Mouse (Mus musculus) liver, postnatal 0 days (tissue): Measurements from ENCODE around the gene Slc39a5. TPM values are rescaled to one million over a fixed set of nuclear protein-coding genes. Genes with fewer than 3 reads are reported as not detected.
A peak's percentile ranks its signal among the peaks of the same experiment; 100 is the strongest.

Experiments
- ATAC-seq: fragments of 200-750 bp; cut with Nextera tagmentation; 2 replicates; pipeline ENCODE4 v1.8.0; 2017; ENCODE audit warnings: mild to moderate bottlenecking, moderate library complexity
- DNase-seq: peaks from one replicate; pipeline ENCODE4 v3.0.0-alpha.2; 2016
- H3K27ac ChIP-seq: fragments of 300-500 bp; sonication (generic); 2 replicates; pipeline ENCODE4 v1.5.1; 2014; ENCODE audit warnings: antibody characterized with exemption, moderate library complexity, mild to moderate bottlenecking, low read depth
- H3K27me3 ChIP-seq: fragments of 300-500 bp; sonication (generic); 2 replicates; pipeline ENCODE4 v1.6.1; 2014; ENCODE audit warnings: low read length, control low read depth, mixed read lengths; ENCODE audit not compliant: insufficient read depth
- H3K36me3 ChIP-seq: fragments of 300-500 bp; sonication (generic); replicated peaks from 2 replicates; pipeline ENCODE4 v1.6.1; 2014; ENCODE audit warnings: mild to moderate bottlenecking, control low read depth, low read length, moderate library complexity, mixed read lengths; ENCODE audit not compliant: insufficient read depth
- H3K4me1 ChIP-seq: fragments of 300-500 bp; sonication (generic); 2 replicates; pipeline ENCODE4 v1.6.1; 2014; ENCODE audit warnings: antibody characterized with exemption, mild to moderate bottlenecking, control low read depth; ENCODE audit not compliant: insufficient read depth
- H3K4me2 ChIP-seq: fragments of 300-500 bp; sonication (generic); 2 replicates; pipeline ENCODE4 v1.6.1; 2014; ENCODE audit warnings: low read depth, mild to moderate bottlenecking, low read length, moderate library complexity, mixed read lengths
- H3K4me3 ChIP-seq: fragments of 300-500 bp; sonication (generic); 2 replicates; pipeline ENCODE4 v1.5.1; 2014; ENCODE audit warnings: low read depth, low read length
- H3K9ac ChIP-seq: fragments of 300-500 bp; sonication (generic); replicated peaks from 2 replicates; pipeline ENCODE4 v1.6.1; 2014; ENCODE audit warnings: mild to moderate bottlenecking, moderate library complexity
- H3K9me3 ChIP-seq: fragments of 300-500 bp; sonication (generic); 2 replicates; pipeline ENCODE4 v1.6.1; 2016; ENCODE audit warnings: mild to moderate bottlenecking, control low read depth, low read length, mixed read lengths
- CTCF ChIP-seq: sonication (generic); IDR thresholded peaks from 2 replicates; pipeline ENCODE4 v1.5.1; 2016; ENCODE audit warnings: antibody characterized with exemption, low read depth
- EP300 ChIP-seq: IDR thresholded peaks from 2 replicates; pipeline ENCODE4 v1.6.1; 2016; ENCODE audit warnings: antibody characterized with exemption, low read depth, mild to moderate bottlenecking
- WGBS: fragments of 180-500 bp; shearing (Covaris S2); extraction: QIAGEN DNeasy Blood & Tissue Kit; methylation state at CpG from one replicate; pipeline ENCODE4 v1.1.7; 2014; ENCODE audit not compliant: insufficient replicate concordance; 5-methylcytosine and 5-hydroxymethylcytosine counted together
- microRNA-seq: library from miRNA; unstranded; fragments of <30 nt; microRNA quantifications from one replicate; pipeline ENCODE4, GENCODE M21; 2016
- polyA plus RNA-seq: library from polyadenylated mRNA; unstranded; fragments of >200 nt; fragmentation: Nextera tagmentation; extraction: Ambion mirVana; gene quantifications from 2 replicates; pipeline ENCODE4 v1.2.1, GENCODE M21; 2015

Gene Slc39a5
- polyA plus RNA-seq, 1 experiment from 2014 or later, result 64.1 TPM

GRCm38 (mm10) chr10:128359226-128359625, 41.8 kb downstream of the Slc39a5 start:
- no peak for DNase-seq
- H3K36me3 ChIP-seq, result peaks cover 79% of the 10 kb centered on the region
- H3K4me1 ChIP-seq, result no peaks in the 10 kb centered on the region
- no peak overlapping the region for H3K4me2 ChIP-seq
- TF ChIP-seq EP300 (no peak), CTCF (no peak)
- H3K27ac ChIP-seq, result no peak overlapping the region
- no peaks in the 10 kb centered on the region for H3K27me3 ChIP-seq
- H3K9me3 ChIP-seq, result no peaks in the 10 kb centered on the region
- H3K9ac ChIP-seq, result no peak overlapping the region
- H3K4me3 ChIP-seq, result no peak overlapping the region
- 74% methylated on average over 6 of the region's 6 CpGs for WGBS
- no peak for ATAC-seq

DNA sequence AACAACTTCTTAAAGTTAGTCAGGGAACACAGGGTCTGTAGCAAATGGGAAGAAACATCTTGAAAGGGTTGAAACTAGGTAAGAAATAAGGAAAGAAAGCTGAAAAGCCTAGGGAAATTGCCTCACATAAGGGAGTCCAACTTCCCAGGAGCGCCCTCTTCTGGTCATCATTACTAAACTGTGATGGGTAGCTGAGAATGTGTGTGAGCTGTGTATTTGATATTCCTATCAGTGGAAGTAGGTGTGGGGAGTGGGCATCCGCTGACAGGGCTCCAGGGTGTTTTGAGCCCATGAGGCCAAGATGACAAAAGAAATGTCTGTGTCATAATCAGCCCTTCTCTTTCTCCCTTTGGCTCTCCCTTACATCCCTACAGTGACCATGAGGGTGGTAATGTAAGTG, 42.2 kb downstream of the Slc39a5 start:
- no peak overlapping the region for H3K9ac ChIP-seq
- H3K9me3 ChIP-seq, result no peaks in the 10 kb centered on the region
- no peak overlapping the region for H3K4me2 ChIP-seq
- H3K4me3 ChIP-seq, result no peak overlapping the region
- H3K27me3 ChIP-seq, result no peaks in the 10 kb centered on the region
- WGBS, result 45% methylated on average over 2 of the region's 2 CpGs
- TF ChIP-seq CTCF (peak; percentile 82), EP300 (no peak)
- ATAC-seq, result no peak
- peaks cover 83% of the 10 kb centered on the region for H3K36me3 ChIP-seq
- no peak overlapping the region for H3K27ac ChIP-seq
- DNase-seq, result peak; percentile 62
- no peaks in the 10 kb centered on the region for H3K4me1 ChIP-seq

DNA sequence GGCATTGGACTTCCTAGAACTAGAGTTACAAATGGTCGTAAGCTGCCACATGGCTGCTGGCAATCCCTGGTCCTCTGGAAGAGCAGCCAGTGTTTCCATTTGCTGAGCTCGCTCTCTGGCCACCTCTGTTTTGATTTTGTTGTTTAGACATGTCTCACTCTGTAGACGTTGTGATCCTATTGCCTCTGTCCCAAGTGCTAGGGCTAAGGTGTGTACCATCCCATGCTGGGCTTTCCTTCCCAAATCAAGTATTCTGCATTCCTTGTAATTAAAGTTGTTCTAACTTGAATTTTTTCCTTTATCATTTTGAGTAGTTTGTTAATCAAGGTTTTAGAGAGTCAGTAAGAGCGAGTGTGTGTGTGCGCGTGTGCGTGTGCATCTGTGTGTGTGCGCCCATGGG, 53.5 kb downstream of the Slc39a5 start:
- H3K4me3 ChIP-seq, result no peak overlapping the region
- no peak overlapping the region for H3K27ac ChIP-seq
- no peak overlapping the region for H3K9ac ChIP-seq
- DNase-seq (no peak), ATAC-seq (no peak)
- TF ChIP-seq EP300, result no peak
- no peak for TF ChIP-seq CTCF
- no peaks in the 10 kb centered on the region for H3K9me3 ChIP-seq
- no peaks in the 10 kb centered on the region for H3K27me3 ChIP-seq
- 84% methylated on average over 8 of the region's 8 CpGs for WGBS
- H3K4me1 ChIP-seq, result peaks cover 22% of the 10 kb centered on the region
- H3K4me2 ChIP-seq, result no peak overlapping the region
- peaks cover 27% of the 10 kb centered on the region for H3K36me3 ChIP-seq

Small RNA genes within 50 kb of the gene (microRNA-seq; reads per million reads assigned to microRNA genes)
- gene Gm25361 (not detected), gene Gm26308 (not detected), gene Mir6914 (not detected), gene Mir6915 (1.2 reads per million)

Other genes starting within 250 kb of the Slc39a5 start
- gene Rbms2, start 220.9 kb downstream of the Slc39a5 start, polyA plus RNA-seq, result 4.5 TPM in 2 replicates
- gene Gls2, start 206.8 kb downstream of the Slc39a5 start, polyA plus RNA-seq, result 48.8 and 67.3 TPM in 2 replicates
- 54.0 and 61.1 TPM in 2 replicates for gene Spryd4, start 189.4 kb downstream of the Slc39a5 start, polyA plus RNA-seq
- not detected in 2 replicates for gene Mip, start 175.4 kb downstream of the Slc39a5 start, polyA plus RNA-seq
- 15.1 and 18.5 TPM in 2 replicates for gene Timeless, start 169.2 kb downstream of the Slc39a5 start, polyA plus RNA-seq
- 41.8 and 42.4 TPM in 2 replicates for gene Apon, start 147.1 kb downstream of the Slc39a5 start, polyA plus RNA-seq
- gene Apof, start 132.6 kb downstream of the Slc39a5 start, polyA plus RNA-seq, result 1,289 and 1,338 TPM in 2 replicates
- gene Stat2, start 130.7 kb downstream of the Slc39a5 start, polyA plus RNA-seq, result 11.3 and 12.1 TPM in 2 replicates
- gene Il23a, start 102.5 kb downstream of the Slc39a5 start, polyA plus RNA-seq, result not detected in 2 replicates
- 9.2 and 10.2 TPM in 2 replicates for gene Pan2, start 97.9 kb downstream of the Slc39a5 start, polyA plus RNA-seq
- gene Cnpy2, start 78.8 kb downstream of the Slc39a5 start, polyA plus RNA-seq, result 110 and 121 TPM in 2 replicates
- 45.3 and 51.4 TPM in 2 replicates for gene Cs, start 63.5 kb downstream of the Slc39a5 start, polyA plus RNA-seq
- 8.5 and 11.2 TPM in 2 replicates for gene Coq10a, start 32.2 kb downstream of the Slc39a5 start, polyA plus RNA-seq
- gene Ankrd52, start 24.1 kb downstream of the Slc39a5 start, polyA plus RNA-seq, result 2.0 and 2.7 TPM in 2 replicates
- 33.7 and 33.8 TPM in 2 replicates for gene Nabp2, start 10.3 kb upstream of the Slc39a5 start, polyA plus RNA-seq
- gene Rnf41, start 10.4 kb upstream of the Slc39a5 start, polyA plus RNA-seq, result 7.2 and 7.3 TPM in 2 replicates
- 13.4 and 14.7 TPM in 2 replicates for gene Smarcc2, start 58.0 kb upstream of the Slc39a5 start, polyA plus RNA-seq
- 437 and 442 TPM in 2 replicates for gene Myl6, start 92.9 kb upstream of the Slc39a5 start, polyA plus RNA-seq
- 1.5 and 1.7 TPM in 2 replicates for gene Myl6b, start 97.5 kb upstream of the Slc39a5 start, polyA plus RNA-seq
- gene Esyt1, start 124.6 kb upstream of the Slc39a5 start, polyA plus RNA-seq, result 6.6 and 7.6 TPM in 2 replicates
- 5.0 and 5.4 TPM in 2 replicates for gene Zc3h10, start 146.5 kb upstream of the Slc39a5 start, polyA plus RNA-seq
- gene Rpl41, start 148.1 kb upstream of the Slc39a5 start, polyA plus RNA-seq, result 2,058 and 2,065 TPM in 2 replicates
- gene Pa2g4, start 164.8 kb upstream of the Slc39a5 start, polyA plus RNA-seq, result 81.9 and 85.1 TPM in 2 replicates
- gene Erbb3, start 188.4 kb upstream of the Slc39a5 start, polyA plus RNA-seq, result 7.3 and 7.8 TPM in 2 replicates
- gene Rps26, start 225.5 kb upstream of the Slc39a5 start, polyA plus RNA-seq, result 469 and 517 TPM in 2 replicates
- gene Ikzf4, start 244.8 kb upstream of the Slc39a5 start, polyA plus RNA-seq, result 0.18 and 0.40 TPM in 2 replicates